In the genomic region with DNA sequence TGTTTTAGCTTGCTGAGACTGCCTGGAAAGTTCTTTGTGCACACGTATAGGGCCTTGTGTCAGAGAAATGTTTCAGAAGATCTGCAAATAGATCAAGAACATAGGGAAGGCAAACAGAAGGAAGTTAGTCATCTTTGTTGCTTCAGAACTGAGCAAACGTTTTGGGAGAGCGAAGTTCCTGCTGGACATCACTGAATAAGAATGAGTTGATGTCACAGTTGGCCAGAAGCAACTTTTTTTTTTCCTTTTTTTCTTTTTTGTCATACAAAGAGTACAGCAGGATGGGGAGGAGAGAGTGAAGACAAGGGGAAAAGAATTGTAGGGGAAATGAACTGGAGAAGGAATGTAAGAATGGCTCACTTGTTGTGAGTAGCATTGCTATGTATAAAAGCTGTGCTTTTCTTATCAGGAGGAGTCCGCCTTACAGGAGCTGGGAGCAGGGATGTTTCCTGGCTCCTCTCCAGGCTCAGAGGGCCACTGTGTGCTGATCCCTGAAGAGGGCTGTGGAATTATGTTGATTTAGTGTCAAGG, we compare ENCODE assay signal across 9 mouse cellular contexts. TPM values are rescaled to one million over a fixed set of nuclear protein-coding genes. Genes with fewer than 3 reads are reported as not detected.
A peak's percentile ranks its signal among the peaks of the same experiment; 100 is the strongest.
DNase-seq lines count a peak whose midpoint lies in the region; ATAC-seq and TF ChIP-seq lines count a peak whose summit lies in the region.
"Had no signal": no experiment of that assay in that cellular context is flagged by ENCODE, and none has a peak within 500 bp of the region (broad histone marks: within the 10 kb centered on the region; RNA-seq: fewer than 3 reads in every experiment).

No protein-coding gene starts in this region.

- no peak overlapping the region for H3K27ac ChIP-seq in kidney, postnatal 0 days
- H3K27ac ChIP-seq in kidney, embryonic 14.5 days (ENCODE audit: low read depth, low read length), result no peak overlapping the region
- H3K27ac ChIP-seq in stomach, embryonic 15.5 days, result peak overlapping the region; percentile 21; the same call in 1 of the 2 replicates
- H3K27ac ChIP-seq in liver, embryonic 12.5 days, result no peak overlapping the region

- H3K9me3 ChIP-seq in kidney, postnatal 0 days (replicated peaks; ENCODE audit: low read length), result no peaks in the 10 kb centered on the region
- no peaks in the 10 kb centered on the region for H3K9me3 ChIP-seq in kidney, embryonic 14.5 days (ENCODE audit: control insufficient read depth, low read length)
- H3K9me3 ChIP-seq in stomach, embryonic 15.5 days, result no peaks in the 10 kb centered on the region
- H3K9me3 ChIP-seq in liver, embryonic 12.5 days (replicated peaks), result no peaks in the 10 kb centered on the region

- no peaks in the 10 kb centered on the region for H3K36me3 ChIP-seq in kidney, postnatal 0 days (ENCODE audit: insufficient read depth, low read length)
- no peaks in the 10 kb centered on the region for H3K36me3 ChIP-seq in kidney, embryonic 14.5 days (ENCODE audit: control insufficient read depth, insufficient read depth, low read length)
- no peaks in the 10 kb centered on the region for H3K36me3 ChIP-seq in stomach, embryonic 15.5 days
- H3K36me3 ChIP-seq in liver, embryonic 12.5 days, result no peaks in the 10 kb centered on the region

- TF ChIP-seq CTCF in kidney, postnatal 0 days (IDR thresholded peaks at IDR 0.05; ENCODE audit: low read depth), result no peak

- DNase-seq in kidney, postnatal 0 days (ENCODE audit: low spot score), result peak; percentile 63
- peak; percentile 42 for DNase-seq in brain, adult 2 months (ENCODE audit: low read depth, low spot score)
- peak; percentile 43 to 54 for DNase-seq in heart, postnatal 36 days
- DNase-seq in embryo, embryonic 10.5 days (ENCODE audit: low spot score), result no peak

- no peak overlapping the region for H3K4me2 ChIP-seq in kidney, postnatal 0 days (ENCODE audit: low read length)
- H3K4me2 ChIP-seq in kidney, embryonic 14.5 days (replicated peaks; ENCODE audit: low read depth, low read length), result no peak overlapping the region
- H3K4me2 ChIP-seq in stomach, embryonic 15.5 days, result no peak overlapping the region
- no peak overlapping the region for H3K4me2 ChIP-seq in liver, embryonic 12.5 days

- intact Hi-C loops in heart, postnatal 36 days (cut with DNase I), result no loop called here

- no peak; the same call in 1 of the 2 replicates for ATAC-seq in kidney, postnatal 0 days (replicated peaks; ENCODE audit: low FRiP score, low read depth)
- ATAC-seq in kidney, embryonic 14.5 days (ENCODE audit: low FRiP score, low TSS enrichment), result no peak
- no peak for ATAC-seq in stomach, embryonic 15.5 days (ENCODE audit: insufficient read depth, low FRiP score, low read depth)
- ATAC-seq in liver, embryonic 12.5 days, result no peak
- ATAC-seq in inflammation-experienced regulatory T-cells, adult 6 months, result no peak

- no peaks in the 10 kb centered on the region for H3K27me3 ChIP-seq in kidney, postnatal 0 days (ENCODE audit: insufficient read depth, low read length)
- H3K27me3 ChIP-seq in kidney, embryonic 14.5 days (ENCODE audit: control insufficient read depth, insufficient read depth, low read length), result no peaks in the 10 kb centered on the region
- no peaks in the 10 kb centered on the region for H3K27me3 ChIP-seq in stomach, embryonic 15.5 days (replicated peaks)
- no peaks in the 10 kb centered on the region for H3K27me3 ChIP-seq in liver, embryonic 12.5 days (replicated peaks)

- 39% methylated on average over 4 of the region's 4 CpGs for WGBS in kidney, postnatal 0 days
- 55% methylated on average over 4 of the region's 4 CpGs for WGBS in kidney, embryonic 14.5 days
- WGBS in stomach, embryonic 15.5 days, result 36% methylated on average over 4 of the region's 4 CpGs
- 55% methylated on average over 4 of the region's 4 CpGs for WGBS in liver, embryonic 12.5 days (ENCODE audit: insufficient replicate concordance)

- H3K9ac ChIP-seq in kidney, postnatal 0 days (ENCODE audit: low read depth, low read length), result no peak overlapping the region
- H3K9ac ChIP-seq in kidney, embryonic 14.5 days (ENCODE audit: low read depth, low read length), result no peak overlapping the region
- no peak overlapping the region for H3K9ac ChIP-seq in stomach, embryonic 15.5 days
- H3K9ac ChIP-seq in liver, embryonic 12.5 days, result no peak overlapping the region

- no peak overlapping the region for H3K4me3 ChIP-seq in kidney, postnatal 0 days (replicated peaks; ENCODE audit: low read depth, low read length)
- H3K4me3 ChIP-seq in kidney, embryonic 14.5 days (ENCODE audit: low read length), result no peak overlapping the region
- no peak overlapping the region for H3K4me3 ChIP-seq in stomach, embryonic 15.5 days (replicated peaks)
- H3K4me3 ChIP-seq in liver, embryonic 12.5 days, result no peak overlapping the region

- 0 out of 2 replicates have a peak, but pooled peaks cover 6% of the 10 kb centered on the region for H3K4me1 ChIP-seq in kidney, postnatal 0 days (replicated peaks; ENCODE audit: insufficient read depth, low read length)
- 0 out of 2 replicates have a peak, but pooled peaks cover 9% of the 10 kb centered on the region for H3K4me1 ChIP-seq in kidney, embryonic 14.5 days (ENCODE audit: control insufficient read depth, insufficient read depth, low read length)
- H3K4me1 ChIP-seq in stomach, embryonic 15.5 days, result no peaks in the 10 kb centered on the region
- H3K4me1 ChIP-seq in liver, embryonic 12.5 days, result peaks cover 33% of the 10 kb centered on the region

RNA-seq across cellular contexts. Expression of a gene that starts 31.6 kb away (rescaled TPM):
- polyA plus RNA-seq in kidney, postnatal 0 days (2015; fragmentation: Nextera tagmentation; extraction: Ambion mirVana), result 20.0 and 20.1 TPM in 2 replicates
- 16.2 and 18.2 TPM in 2 replicates for polyA plus RNA-seq in kidney, embryonic 14.5 days (2014; fragmentation: Nextera tagmentation; extraction: Ambion mirVana)
- 10 to 100 TPM in 1 of 2 experiments, 1 to 10 TPM in 1; 9.9 to 10.2 TPM for total RNA-seq in heart, postnatal 36 days (2021)
- 18.6 and 20.3 TPM in 2 replicates for polyA plus RNA-seq in stomach, embryonic 15.5 days (2015; fragmentation: Nextera tagmentation; extraction: Ambion mirVana)
- 13.5 and 14.1 TPM in 2 replicates for polyA plus RNA-seq in liver, embryonic 12.5 days (2016; fragmentation: Nextera tagmentation; extraction: Ambion mirVana)
- polyA plus RNA-seq in inflammation-experienced regulatory T-cells, adult 6 months (2017; shearing (Covaris generic)), result 10 to 100 TPM; 11.7 to 19.3 (median 12.6) TPM

RNA-seq across cellular contexts. Expression of a gene that starts 38.7 kb away (rescaled TPM):
- polyA plus RNA-seq in kidney, postnatal 0 days (2015; fragmentation: Nextera tagmentation; extraction: Ambion mirVana), result 13.3 and 13.5 TPM in 2 replicates
- 2.8 and 5.8 TPM in 2 replicates for polyA plus RNA-seq in kidney, embryonic 14.5 days (2014; fragmentation: Nextera tagmentation; extraction: Ambion mirVana)
- total RNA-seq in heart, postnatal 36 days (2021), result 1 to 10 TPM; 4.6 to 5.1 TPM
- 8.2 and 10.1 TPM in 2 replicates for polyA plus RNA-seq in stomach, embryonic 15.5 days (2015; fragmentation: Nextera tagmentation; extraction: Ambion mirVana)
- polyA plus RNA-seq in liver, embryonic 12.5 days (2016; fragmentation: Nextera tagmentation; extraction: Ambion mirVana), result 0.74 and 0.85 TPM in 2 replicates
- polyA plus RNA-seq in inflammation-experienced regulatory T-cells, adult 6 months (2017; shearing (Covaris generic)), result 10 to 100 TPM in 2 of 3 experiments, 1 to 10 TPM in 1; 5.9 to 12.1 (median 10.6) TPM
- total RNA-seq: MEL had no signal
